Mouse (Mus musculus) urinary bladder, postnatal 10 days (tissue): ENCODE measurements around the gene Cytip.

Experiments
- DNase-seq: peaks from one replicate; pipeline ENCODE4 v3.0.0; 2022; ENCODE audit warnings: low spot score

Cytip gene

DNA sequence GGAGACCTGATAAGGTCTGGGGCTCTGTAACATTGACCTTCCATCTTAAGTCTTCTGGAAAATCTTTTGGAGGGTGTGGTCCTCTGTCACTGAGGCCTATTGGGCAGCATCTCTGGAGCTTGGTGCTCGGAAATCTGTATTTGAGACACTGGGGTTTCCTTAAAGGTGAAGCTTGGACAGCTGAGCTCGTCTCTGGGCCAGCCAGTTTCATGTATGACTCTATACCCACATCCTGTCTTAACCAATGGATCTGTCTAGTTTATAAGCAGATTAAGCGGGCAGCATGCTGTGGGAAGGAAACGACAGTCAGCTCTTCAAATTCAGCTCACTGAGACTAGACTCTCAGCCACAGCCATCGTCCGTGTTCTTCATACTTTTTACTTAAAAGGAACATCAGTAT lies 88.3 kb downstream of the Cytip start:
- DNase-seq = no peak

DNA sequence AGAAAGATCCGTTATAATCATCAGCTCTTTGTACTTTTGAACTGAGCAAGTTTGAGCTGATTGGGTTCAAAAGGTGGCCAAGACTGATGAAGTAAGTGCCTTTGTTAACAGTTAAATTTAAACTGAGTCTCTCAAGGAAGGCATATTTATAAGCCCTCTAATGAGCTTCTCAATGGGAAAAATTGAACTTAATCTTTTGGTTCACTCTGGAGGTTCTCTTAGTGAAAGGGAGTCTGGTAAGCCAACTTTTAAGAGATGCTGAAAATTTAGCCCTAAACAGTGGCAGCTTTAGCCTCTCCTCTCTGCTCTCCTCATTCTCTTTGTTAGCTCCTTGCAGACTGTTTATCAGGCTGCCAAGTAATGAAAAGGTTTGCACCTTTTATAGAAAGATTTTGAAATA lies 100.5 kb downstream of the Cytip start:
- DNase-seq = no peak

DNA sequence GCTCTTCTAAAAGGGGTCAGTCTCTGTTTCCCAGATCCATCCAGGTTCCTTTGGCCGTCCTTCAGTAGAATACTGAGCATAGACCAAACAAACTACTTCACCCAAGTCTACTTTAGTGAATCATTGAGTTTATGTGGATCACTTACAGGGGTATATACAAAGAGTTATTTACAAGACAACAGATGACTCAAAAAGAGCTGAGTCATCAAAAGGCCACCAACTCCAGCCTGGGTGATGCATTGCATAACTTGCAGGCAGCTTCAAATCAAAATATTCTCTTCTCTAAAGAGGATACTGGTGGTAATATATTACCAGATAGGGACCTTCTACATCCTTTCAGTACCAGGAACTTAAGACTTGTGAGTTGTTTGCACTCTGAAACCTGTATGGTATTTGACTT lies 108.9 kb downstream of the Cytip start:
- no peak for DNase-seq

DNA sequence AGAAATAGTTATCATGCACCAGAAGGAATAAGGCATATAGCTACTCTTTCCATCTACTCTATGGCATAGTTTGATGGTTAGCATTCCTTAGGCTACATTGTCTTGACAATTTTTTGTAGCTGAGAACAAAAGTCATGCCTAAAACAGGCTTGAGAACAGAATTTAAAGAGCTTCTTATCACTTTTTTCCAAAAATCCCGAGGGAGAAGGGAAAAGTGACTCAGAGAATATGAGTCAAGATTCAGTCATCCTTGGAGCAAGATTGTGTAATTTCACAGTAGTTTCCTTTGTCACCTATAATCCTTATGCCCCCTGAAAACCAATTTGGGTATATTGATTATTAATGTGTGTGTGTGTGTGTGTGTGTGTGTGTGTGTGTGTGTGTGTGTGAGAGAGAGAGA lies 115.5 kb downstream of the Cytip start:
- no peak for DNase-seq
